8 mouse cellular contexts compared by ENCODE assay signal in genomic region chr13:49129845-49130244, GRCm38 (mm10). TPM values are rescaled to one million over a fixed set of nuclear protein-coding genes. Genes with fewer than 3 reads are reported as not detected.
DNase-seq lines count a peak whose midpoint lies in the region; ATAC-seq and TF ChIP-seq lines count a peak whose summit lies in the region.

No protein-coding gene starts in this region.

- no peaks in the 10 kb centered on the region for H3K27me3 ChIP-seq in forebrain, postnatal 0 days (ENCODE audit: insufficient read depth, low read length)
- H3K27me3 ChIP-seq in midbrain, embryonic 15.5 days (replicated peaks) = no peaks in the 10 kb centered on the region

- TF ChIP-seq CTCF in forebrain, postnatal 0 days (IDR thresholded peaks at IDR 0.05; ENCODE audit: low read depth) = no peak

- no peak overlapping the region for H3K9ac ChIP-seq in forebrain, postnatal 0 days
- H3K9ac ChIP-seq in midbrain, embryonic 15.5 days = no peak overlapping the region

- H3K4me2 ChIP-seq in forebrain, postnatal 0 days (ENCODE audit: low read depth) = no peak overlapping the region
- H3K4me2 ChIP-seq in midbrain, embryonic 15.5 days = no peak overlapping the region

- H3K36me3 ChIP-seq in forebrain, postnatal 0 days (ENCODE audit: insufficient read depth) = no peaks in the 10 kb centered on the region
- H3K36me3 ChIP-seq in midbrain, embryonic 15.5 days (replicated peaks) = no peaks in the 10 kb centered on the region

- DNase-seq in ovary, adult 18-20 months (ENCODE audit: low spot score) = peak; percentile 63
- no peak for DNase-seq in ovary, postnatal 10 days (ENCODE audit: low spot score)
- peak; percentile 59 for DNase-seq in forebrain, postnatal 0 days
- DNase-seq in heart, postnatal 4 days = peak; percentile 73
- DNase-seq in kidney, postnatal 25 days = no peak
- no peak for DNase-seq in yolk sac, embryonic 10.5 days (ENCODE audit: low spot score)
- DNase-seq in thymus, adult 18-20 months = no peak

- no peak overlapping the region for H3K4me3 ChIP-seq in forebrain, postnatal 0 days (ENCODE audit: low read depth, low read length)
- H3K4me3 ChIP-seq in midbrain, embryonic 15.5 days = no peak overlapping the region

- peak; percentile 64 for ATAC-seq in forebrain, postnatal 0 days
- ATAC-seq in midbrain, embryonic 15.5 days (replicated peaks) = 0 out of 2 replicates have a peak, but pooled peaks have one; percentile 29

- peak overlapping the region; percentile 29; the same call in 1 of the 2 replicates for H3K27ac ChIP-seq in forebrain, postnatal 0 days (ENCODE audit: low read depth, low read length)
- peak overlapping the region; percentile 26 for H3K27ac ChIP-seq in midbrain, embryonic 15.5 days

- no peaks in the 10 kb centered on the region for H3K9me3 ChIP-seq in forebrain, postnatal 0 days (ENCODE audit: low read length)
- H3K9me3 ChIP-seq in midbrain, embryonic 15.5 days = no peaks in the 10 kb centered on the region

- peaks cover 39% of the 10 kb centered on the region for H3K4me1 ChIP-seq in forebrain, postnatal 0 days (ENCODE audit: insufficient read depth)
- peaks cover 66% of the 10 kb centered on the region for H3K4me1 ChIP-seq in midbrain, embryonic 15.5 days

- WGBS in forebrain, postnatal 0 days = 6% methylated on average over 4 of the region's 4 CpGs
- WGBS in midbrain, embryonic 15.5 days = 0% methylated on average over 4 of the region's 4 CpGs

RNA-seq across cellular contexts. Expression of gene Wnk2, which starts 18.0 kb away (rescaled TPM):
- total RNA-seq in forebrain, postnatal 0 days (2014; rRNA removed) = 35.2 and 46.6 TPM in 2 replicates
- 10.7 and 15.2 TPM in 2 replicates for polyA plus RNA-seq in forebrain, postnatal 0 days (2015; fragmentation: Nextera tagmentation; extraction: Ambion mirVana)
- total RNA-seq in heart, postnatal 4 days (2021) = 10 to 100 TPM; 22.3 to 25.0 TPM
- polyA plus RNA-seq in midbrain, embryonic 15.5 days (2015; fragmentation: Nextera tagmentation; extraction: Ambion mirVana) = 26.0 and 27.8 TPM in 2 replicates

RNA-seq across cellular contexts. Expression of gene Ninj1, which starts 57.4 kb away (rescaled TPM):
- total RNA-seq in forebrain, postnatal 0 days (2014; rRNA removed) = 16.5 and 28.6 TPM in 2 replicates
- polyA plus RNA-seq in forebrain, postnatal 0 days (2015; fragmentation: Nextera tagmentation; extraction: Ambion mirVana) = 37.0 and 43.1 TPM in 2 replicates
- total RNA-seq in heart, postnatal 4 days (2021) = 10 to 100 TPM; 51.3 to 53.5 TPM
- polyA plus RNA-seq in midbrain, embryonic 15.5 days (2015; fragmentation: Nextera tagmentation; extraction: Ambion mirVana) = 21.2 and 22.8 TPM in 2 replicates

Comparison
In these comparisons a context has a peak if more than half of its experiments do, and no peak if none do; other contexts are left out.
1. DNase-seq: peak in ovary, adult 18-20 months (single experiment), forebrain, postnatal 0 days (single experiment) and heart, postnatal 4 days (single experiment); none in ovary, postnatal 10 days (single experiment), kidney, postnatal 25 days (0 of 2), yolk sac, embryonic 10.5 days (single experiment) and thymus, adult 18-20 months (0 of 2).